Mouse (Mus musculus) adrenal gland, postnatal 14 days (tissue): ENCODE measurements around the gene Rcsd1. TPM values are rescaled to one million over a fixed set of nuclear protein-coding genes. Genes with fewer than 3 reads are reported as not detected.

ENCODE experiments used
- DNase-seq: peaks from one replicate; pipeline ENCODE4 v3.0.0; 2021; ENCODE audit warnings: mixed read lengths
- total RNA-seq: library from RNA; stranded (reverse); gene quantifications from 2 replicates; pipeline ENCODE4 v1.2.3, GENCODE M21; 2021

Rcsd1 gene
- total RNA-seq, 1 experiment from 2014 or later, result 22.1 TPM

- peak; percentile 66 for DNase-seq
Observed at GRCm38 (mm10) chr1:165717711-165718542, 8.4 kb upstream of the Rcsd1 start.

- no peak for DNase-seq
Observed at GRCm38 (mm10) chr1:165716426-165716825, 6.9 kb upstream of the Rcsd1 start.

DNA sequence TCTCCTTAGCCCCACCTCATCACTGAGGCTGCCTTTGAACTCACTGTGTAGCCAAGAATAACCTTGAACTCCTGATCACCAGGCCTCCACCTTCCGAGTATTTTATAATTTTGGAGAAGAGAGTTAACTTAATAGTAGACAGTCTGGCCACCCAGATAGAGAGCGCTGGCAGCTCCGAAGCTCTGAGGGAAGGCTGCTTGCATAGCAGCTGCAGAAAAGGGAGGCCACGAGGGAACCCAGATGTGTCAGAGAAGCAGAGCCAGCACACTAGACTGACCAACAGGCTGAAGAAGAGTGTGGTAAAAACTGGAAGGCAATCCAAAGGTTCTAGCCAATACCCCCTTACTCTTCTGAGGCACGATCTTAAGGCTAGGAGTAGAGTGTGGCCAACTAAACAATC, 4.2 kb upstream of the Rcsd1 start:
- DNase-seq, result no peak

DNA sequence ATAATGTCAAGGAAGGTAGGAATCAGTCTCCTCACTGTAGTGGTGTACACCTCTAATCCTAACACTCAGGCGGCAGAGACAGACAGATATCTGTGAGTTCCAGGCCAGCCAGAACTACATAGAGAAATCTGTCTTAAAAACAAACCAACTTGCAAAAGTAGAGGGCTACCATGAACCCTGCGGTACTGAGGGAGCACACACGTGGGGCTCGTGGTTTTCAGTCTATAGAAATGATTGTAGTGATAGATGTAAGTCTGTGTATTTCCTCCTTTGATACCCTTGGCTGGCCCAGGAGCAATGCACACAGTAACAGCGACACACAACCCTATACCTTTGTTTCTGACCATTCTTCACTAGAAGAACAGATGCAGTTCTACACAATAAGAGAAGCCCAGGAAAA, 2.4 kb upstream of the Rcsd1 start:
- DNase-seq, result no peak

DNA sequence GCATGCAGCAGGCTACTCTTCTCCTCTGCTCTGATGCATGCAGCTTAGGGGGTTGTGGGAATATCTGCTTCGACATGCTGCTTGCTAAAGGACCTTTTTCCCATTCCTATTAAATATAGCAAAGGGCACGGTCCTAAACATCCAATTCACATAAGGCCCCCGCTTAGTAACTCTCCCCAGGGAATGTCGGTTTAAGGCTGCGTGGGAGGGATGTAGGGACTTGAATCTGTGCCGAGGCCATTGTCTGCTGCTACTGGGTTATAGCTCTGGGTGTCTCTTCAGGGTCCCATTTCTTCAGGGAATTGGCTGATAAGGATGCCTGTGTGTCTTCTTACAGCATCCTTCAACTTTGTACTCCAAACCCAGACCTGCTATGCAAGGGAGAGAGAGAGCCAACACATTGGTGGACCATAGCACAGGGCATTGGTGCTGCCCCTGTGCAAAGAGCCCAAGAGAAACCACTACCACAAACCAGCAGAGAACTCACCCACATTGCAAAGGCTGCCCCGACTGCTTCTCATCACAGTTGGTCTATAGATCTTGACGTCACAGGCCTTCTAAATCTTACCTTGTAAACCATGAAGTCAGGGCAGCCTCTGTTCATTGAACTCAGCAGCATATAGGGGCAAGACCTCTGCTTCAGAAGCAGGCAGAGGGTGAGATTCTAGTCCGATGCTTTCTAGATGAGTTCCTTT, 724 bp downstream of the Rcsd1 start:
- no peak for DNase-seq

DNA sequence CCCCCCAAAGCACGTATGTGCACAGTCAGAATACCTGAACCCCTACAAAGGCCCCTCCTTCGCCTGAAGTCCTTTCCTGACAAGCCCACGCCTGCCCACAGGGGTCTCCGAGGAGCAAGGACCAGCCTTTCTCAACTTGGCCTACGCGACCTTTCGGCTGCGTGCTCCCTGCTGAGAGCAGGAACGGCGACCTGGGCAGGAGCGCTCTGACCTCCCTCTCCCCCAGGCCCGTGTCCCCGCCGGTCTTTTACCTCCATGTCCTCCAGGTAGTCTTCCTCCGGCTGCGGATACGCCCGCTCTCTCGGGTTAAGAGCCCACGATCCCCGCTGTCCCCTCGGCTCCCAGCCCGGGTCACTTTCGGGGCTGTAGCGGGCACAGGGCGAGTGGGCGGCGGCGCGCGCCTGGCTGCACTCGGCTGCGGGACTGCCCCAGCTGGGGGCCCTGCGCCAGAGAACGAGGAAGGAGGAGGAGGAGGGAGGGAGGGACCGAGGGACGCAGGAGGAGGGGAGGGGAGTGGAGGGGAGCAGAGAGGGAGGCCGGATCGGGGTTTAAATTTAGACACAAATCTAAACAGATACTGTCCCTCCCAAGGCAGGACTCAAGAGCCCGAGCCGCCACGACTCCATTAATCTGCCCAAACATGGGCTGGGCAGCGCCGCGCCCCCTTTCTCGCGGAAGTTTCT, 1.8 kb downstream of the Rcsd1 start:
- peak; percentile 77 for DNase-seq

DNA sequence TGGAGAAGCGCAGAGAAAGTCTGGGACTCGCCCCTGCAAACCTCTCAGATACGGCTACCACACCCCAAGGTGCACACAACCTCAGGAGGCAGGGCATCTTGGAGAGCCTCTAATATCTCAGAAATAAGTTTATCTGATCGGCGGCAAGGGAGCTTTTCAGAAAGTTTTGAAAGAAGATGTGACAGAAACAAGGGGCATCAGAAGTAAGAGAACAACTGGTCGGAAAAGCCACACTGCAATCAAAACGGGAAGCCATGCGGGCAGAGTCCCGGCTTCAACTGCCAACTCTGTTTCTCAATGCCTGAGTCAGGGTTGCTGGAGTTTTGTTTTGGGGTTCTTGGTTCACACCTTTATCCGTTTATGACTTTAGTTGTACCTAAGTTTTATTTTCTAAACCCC, 2.3 kb downstream of the Rcsd1 start:
- DNase-seq, result no peak

GRCm38 (mm10) chr1:165706492-165706891, 3.1 kb downstream of the Rcsd1 start:
- no peak for DNase-seq

DNA sequence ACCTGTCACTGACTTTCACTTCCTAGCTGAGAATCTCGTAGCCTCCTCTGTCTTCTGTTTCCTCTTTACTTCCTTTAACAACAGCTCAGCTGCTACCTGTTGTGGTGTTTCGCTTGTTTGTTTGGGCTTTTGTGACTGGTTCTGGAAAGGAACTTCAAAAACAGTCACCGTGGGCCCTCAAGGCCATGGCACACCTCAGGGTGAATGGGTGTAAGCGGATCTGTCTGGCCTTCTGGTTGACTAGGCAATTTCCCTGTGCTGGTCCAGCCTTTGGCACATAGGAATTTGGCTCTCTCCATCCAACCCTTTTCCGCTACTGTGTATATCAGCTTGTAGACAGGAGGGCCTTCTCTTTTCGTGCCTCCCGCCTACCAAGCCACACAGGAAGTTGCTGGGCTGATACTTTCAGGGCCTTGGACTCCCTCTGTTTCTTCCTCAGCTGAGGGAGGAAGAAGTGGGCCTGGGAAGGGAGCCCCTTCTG, 3.6 kb downstream of the Rcsd1 start:
- DNase-seq, result no peak

GRCm38 (mm10) chr1:165705368-165705767, 4.2 kb downstream of the Rcsd1 start:
- DNase-seq, result no peak

DNA sequence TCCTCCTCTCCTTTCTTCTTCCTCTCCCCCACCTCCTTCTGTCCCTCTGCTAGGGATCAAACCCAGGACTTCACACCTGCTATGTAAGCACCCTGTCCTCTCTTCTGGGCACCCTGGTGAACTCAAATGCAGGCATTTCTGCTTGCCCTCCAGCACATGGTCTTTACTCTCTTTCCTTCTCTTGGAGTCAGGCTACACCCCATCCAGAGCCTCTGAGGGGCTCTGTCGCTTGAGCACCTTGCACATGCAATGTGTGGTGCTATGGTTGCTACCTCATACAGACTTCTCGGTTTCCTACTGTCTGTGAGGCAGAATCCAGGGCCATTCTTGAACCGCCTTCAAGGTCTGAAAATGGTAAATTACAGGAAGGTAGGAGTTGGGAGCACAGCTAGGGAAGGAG, 4.7 kb downstream of the Rcsd1 start:
- no peak for DNase-seq

GRCm38 (mm10) chr1:165702221-165703031, 7.1 kb downstream of the Rcsd1 start:
- peak; percentile 39 for DNase-seq

GRCm38 (mm10) chr1:165701562-165701961, 8.0 kb downstream of the Rcsd1 start:
- no peak for DNase-seq

- DNase-seq, result peak; percentile 37
Observed at GRCm38 (mm10) chr1:165700933-165701518, 8.5 kb downstream of the Rcsd1 start.

DNA sequence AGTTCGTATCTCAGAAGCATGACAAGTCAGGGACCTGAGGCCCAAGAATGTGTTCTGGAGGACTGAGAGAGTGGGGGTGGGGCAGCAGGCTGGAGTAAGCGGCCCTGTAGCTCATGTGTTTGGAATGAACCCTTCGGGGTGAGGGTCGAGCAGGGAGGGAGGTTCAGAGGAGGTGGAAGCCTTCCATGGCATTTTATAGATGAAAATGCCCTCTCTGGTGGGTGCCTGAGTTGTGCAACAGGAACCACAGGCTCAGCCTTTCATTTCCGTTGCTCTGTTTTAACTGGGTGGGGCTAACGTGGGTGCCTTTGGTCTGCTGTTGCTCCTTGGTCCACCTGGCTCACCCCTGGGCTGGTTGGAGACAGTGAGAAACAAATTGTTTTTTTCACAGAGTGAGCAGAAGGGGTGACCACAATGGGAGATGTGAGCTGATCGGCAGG, 9.2 kb downstream of the Rcsd1 start:
- DNase-seq, result peak; percentile 80

DNA sequence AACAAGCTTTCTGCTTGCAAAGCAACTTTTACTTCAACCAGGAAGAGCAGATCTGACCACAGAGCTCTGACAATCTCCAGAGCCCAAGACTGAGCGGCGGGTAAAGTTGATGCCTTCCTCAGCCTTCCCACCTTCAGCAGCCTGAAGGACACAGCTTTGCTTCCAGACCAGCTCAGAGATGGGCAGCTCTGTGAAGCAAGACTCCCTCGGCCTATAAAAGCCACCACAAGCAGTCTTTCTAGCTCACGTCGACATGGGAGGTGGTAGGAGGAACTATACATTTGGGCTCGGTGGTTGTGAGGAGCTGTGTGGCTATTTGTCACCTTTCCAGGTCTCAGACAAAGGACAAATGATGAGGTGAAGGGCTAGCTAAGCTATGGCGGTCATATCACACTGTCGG, 11.9 kb downstream of the Rcsd1 start:
- no peak for DNase-seq

- DNase-seq, result no peak
Observed at GRCm38 (mm10) chr1:165696870-165697269, 12.7 kb downstream of the Rcsd1 start.

DNA sequence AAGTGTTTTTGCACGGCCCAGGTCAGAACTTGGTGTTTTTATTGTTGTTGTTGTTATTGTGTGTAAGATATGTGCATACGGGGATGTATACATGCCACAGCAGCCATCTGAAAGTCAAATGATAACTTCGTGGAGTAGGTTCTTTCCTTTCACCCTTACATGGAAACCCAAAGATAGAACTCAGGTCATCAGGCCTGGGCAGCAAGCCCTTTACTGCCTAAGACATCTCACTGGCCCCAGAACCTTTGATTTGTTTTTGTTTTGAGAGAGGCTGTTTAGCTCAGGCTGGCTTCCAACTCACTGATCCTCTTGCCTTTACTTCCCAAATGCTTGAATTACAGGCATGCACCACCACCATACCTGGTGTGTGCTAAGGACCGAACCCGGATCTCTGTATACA, 13.5 kb downstream of the Rcsd1 start:
- no peak for DNase-seq

GRCm38 (mm10) chr1:165695392-165696014, 14.1 kb downstream of the Rcsd1 start:
- no peak for DNase-seq

- DNase-seq, result no peak
Observed at GRCm38 (mm10) chr1:165693856-165694255, 15.7 kb downstream of the Rcsd1 start.

- DNase-seq, result peak; percentile 59
Observed at GRCm38 (mm10) chr1:165691516-165691915, 18.0 kb downstream of the Rcsd1 start.
